Mouse (Mus musculus): ENCODE results near the gene Slc15a3.

Slc15a3 gene

GRCm38 (mm10) chr19:10867946-10868622 lies 28.6 kb downstream of the Slc15a3 start:
- in situ Hi-C loops (cut with MboI; ENCODE audit: low sequenced_read_pairs): no loop called here

DNA sequence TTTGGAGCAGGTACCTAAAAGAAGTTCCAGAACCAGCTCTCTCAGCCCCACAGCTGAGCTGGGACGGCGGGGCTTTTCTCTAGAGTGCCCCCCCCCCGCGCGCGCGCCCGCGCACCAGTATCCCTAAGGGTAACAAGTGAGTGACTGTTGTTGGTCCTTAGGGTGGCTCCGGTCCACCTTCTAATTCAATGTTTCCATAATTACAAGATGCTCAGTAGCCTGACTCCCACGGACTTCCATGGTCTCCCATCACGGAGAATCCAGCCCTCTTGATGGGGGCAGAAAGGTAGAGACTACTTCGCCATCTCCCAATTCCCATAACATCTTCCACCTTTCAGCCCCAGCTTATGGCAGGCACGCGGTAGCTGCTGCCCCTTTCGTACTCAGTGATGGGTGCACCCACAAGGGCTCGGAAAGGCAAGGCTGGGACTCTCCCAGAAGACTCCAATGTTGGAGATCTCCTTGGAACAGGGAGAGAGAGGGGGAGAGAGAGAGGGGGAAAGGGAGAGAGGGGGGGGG lies 29.2 kb downstream of the Slc15a3 start:
- in situ Hi-C loops (cut with MboI; ENCODE audit: low sequenced_read_pairs): no loop called here

DNA sequence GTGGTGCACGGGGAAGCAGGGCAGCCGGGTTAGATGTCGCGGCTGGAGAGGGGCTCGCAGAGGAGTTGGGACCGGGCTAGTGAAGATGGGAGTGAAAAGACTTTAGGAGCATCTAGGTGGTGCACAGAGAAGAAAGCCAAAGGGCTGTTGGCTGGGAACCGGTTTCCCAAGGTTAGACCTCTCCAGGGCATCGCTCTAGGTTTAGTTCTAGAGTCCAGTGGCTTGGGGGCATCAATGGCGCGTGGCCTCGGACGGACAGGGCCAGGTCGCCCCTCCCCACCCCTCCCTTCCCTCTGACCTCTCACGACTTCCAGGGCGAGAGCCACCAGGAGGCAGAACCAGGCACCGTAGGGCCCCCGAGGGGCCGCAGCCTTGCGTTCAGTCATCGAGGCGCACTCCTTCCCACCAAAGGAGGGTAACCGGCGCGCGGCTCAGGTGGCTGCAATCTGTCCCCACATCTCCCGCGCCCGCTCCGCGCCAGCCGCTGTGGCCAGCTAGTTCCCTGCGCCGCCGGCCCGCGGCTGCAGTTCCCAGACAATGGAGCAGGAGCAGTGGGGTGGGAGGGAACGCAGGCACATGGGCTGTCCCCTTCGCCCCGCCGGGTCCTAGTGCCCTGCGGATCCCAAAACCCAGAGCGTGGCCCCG lies 29.8 kb downstream of the Slc15a3 start:
- in situ Hi-C loops (cut with MboI; ENCODE audit: low sequenced_read_pairs): no loop called here

GRCm38 (mm10) chr19:10869886-10870527 lies 30.5 kb downstream of the Slc15a3 start, which contains the start of gene Tmem132a:
TSS of gene Tmem132a (minus strand) at chr19:10869940.
- in situ Hi-C loops (cut with MboI; ENCODE audit: low sequenced_read_pairs): no loop called here

GRCm38 (mm10) chr19:10870676-10871075 lies 31.1 kb downstream of the Slc15a3 start:
- in situ Hi-C loops (cut with MboI; ENCODE audit: low sequenced_read_pairs): no loop called here

DNA sequence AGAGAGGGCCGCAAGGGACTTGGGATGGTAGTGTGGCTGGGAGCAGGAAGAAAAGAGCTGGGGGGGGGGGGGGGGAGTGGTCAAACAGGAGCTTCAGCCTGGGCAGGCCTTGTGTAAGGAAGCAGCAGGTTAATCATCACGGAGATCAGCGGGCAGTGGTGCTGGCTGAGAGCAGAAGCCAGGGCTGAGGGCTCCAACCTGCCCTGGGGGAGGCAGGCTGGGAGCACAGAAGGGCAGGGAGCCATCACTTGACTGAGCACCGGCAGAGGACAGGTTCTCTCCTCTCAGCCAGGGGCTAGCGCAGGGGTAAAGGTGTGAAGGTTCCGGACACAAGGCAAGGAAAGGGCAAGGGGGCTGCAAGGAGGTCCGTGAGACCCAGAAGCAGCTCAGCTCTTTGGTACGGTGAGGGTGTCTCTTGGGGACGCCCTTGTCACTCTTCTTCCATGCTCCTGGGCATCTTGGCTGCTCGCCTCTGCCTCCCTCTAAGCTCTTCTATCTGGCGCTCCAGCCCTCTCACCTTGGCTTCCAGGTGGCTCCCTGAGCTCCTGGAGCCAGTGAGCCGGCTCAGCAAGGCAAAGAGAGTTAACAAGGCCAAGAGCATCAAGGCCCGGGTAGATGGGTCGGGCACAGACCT lies 31.9 kb downstream of the Slc15a3 start:
- in situ Hi-C loops (cut with MboI; ENCODE audit: low sequenced_read_pairs): no loop called here

DNA sequence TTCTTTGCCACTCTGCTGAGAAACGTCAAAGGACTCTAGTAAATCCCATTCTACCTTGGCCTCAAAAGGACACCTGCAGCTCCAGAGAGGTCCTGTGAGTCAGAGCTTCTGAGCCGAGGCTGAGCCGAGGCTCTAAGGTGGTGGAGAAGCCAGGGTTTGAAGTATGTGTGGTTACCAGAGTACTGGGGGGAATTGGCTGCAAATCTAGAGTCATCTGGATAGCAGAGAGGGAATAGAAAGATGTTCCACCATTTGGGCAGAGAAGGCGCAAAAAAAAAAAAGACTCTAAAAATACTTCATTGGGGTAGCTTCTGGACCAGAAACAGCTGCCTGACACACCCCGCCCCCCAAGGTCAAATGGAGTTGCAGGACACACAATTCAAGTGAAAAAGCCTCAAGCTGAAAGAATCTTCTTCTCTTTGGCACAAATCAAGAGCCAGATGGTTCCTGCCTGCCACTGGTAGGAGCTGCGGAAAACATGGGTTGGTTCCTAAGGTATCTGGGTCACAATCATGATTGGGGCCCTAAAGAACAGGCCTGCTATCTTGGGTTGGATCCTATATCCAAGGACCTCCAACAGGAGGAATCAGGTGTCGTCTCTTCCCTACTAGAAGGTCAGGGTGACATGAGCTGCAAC lies 38.8 kb downstream of the Slc15a3 start:
- in situ Hi-C loops (cut with MboI; ENCODE audit: low sequenced_read_pairs): no loop called here

GRCm38 (mm10) chr19:10880085-10880974 lies 40.8 kb downstream of the Slc15a3 start:
- in situ Hi-C loops (cut with MboI; ENCODE audit: low sequenced_read_pairs): no loop called here

GRCm38 (mm10) chr19:10880975-10881425 lies 41.5 kb downstream of the Slc15a3 start:
- in situ Hi-C loops (cut with MboI; ENCODE audit: low sequenced_read_pairs): no loop called here

GRCm38 (mm10) chr19:10881426-10882154 lies 42.1 kb downstream of the Slc15a3 start, which contains the start of gene Tmem109:
TSS of gene Tmem109 (minus strand) at chr19:10882001.
- in situ Hi-C loops (cut with MboI; ENCODE audit: low sequenced_read_pairs): no loop called here

GRCm38 (mm10) chr19:10892201-10892600 lies 52.7 kb downstream of the Slc15a3 start:
- in situ Hi-C loops (cut with MboI; ENCODE audit: low sequenced_read_pairs): no loop called here

DNA sequence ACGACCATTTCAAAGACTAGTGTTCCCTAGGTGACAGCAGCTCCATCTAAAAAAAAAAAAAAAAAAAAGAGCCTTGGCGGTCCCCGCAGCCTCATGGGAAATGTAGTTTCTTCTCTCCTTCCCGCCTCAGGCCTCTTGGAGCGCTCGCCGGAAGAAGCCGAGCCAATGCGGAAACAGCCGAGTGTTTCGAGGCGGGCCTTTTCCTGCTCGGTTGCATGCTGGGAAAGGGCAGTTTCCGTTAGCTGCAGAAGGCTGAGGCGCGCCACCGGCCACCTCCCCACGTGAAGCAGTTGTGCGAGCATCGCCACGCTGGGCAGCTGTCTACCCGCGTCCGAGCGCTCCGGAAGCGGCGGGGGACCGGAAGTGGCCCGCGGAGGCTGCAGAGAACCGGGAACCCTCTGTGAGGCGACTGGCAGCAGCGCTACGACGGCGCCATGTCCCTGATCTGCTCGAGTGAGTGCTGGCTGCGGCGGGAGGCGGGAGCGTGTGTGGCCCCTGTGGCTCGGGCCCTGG lies 55.5 kb downstream of the Slc15a3 start, which contains the start of gene Prpf19:
Gene Prpf19, plus strand, starts transcription at position 216 of the 513 bp plus-strand sequence.
- in situ Hi-C loops (cut with MboI; ENCODE audit: low sequenced_read_pairs): no loop called here

- in situ Hi-C loops (cut with MboI; ENCODE audit: low sequenced_read_pairs): no loop called here
Measured at GRCm38 (mm10) chr19:10895708-10896107, 56.2 kb downstream of the Slc15a3 start.

GRCm38 (mm10) chr19:10896849-10897248 lies 57.3 kb downstream of the Slc15a3 start:
- in situ Hi-C loops (cut with MboI; ENCODE audit: low sequenced_read_pairs): no loop called here

DNA sequence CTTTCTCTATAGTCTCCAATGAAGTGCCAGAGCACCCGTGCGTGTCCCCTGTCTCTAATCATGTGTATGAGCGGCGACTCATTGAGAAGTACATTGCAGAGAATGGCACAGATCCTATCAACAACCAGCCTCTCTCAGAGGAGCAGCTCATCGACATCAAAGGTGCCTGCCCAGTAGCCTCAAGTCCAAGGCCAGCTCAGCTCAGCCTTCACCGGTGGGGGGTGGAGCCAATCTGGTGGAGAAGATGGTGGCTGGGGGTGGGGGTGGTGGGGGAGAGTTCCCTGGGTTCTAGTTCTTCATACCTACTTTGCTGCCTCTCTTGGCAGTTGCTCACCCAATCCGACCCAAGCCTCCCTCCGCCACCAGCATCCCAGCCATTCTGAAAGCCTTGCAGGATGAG lies 58.0 kb downstream of the Slc15a3 start:
- in situ Hi-C loops (cut with MboI; ENCODE audit: low sequenced_read_pairs): no loop called here

DNA sequence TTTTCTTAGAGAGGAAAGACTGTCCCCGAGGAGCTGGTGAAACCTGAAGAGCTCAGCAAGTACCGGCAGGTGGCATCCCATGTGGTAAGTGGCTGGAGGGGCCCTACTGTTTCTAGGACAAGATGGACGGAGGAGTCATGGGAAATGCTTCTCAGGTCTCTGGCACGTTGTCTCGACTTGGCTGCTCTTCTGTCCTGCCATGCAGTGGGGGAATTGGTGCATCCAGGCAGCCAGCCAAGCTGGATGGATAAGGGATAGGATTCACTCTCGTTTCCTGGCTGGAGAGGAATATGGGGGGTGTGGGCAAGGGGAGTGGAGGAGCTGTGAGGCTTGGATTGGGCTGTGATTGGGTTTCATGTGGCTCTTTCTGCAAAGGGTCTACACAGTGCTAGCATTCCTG lies 60.8 kb downstream of the Slc15a3 start:
- in situ Hi-C loops (cut with MboI; ENCODE audit: low sequenced_read_pairs): no loop called here

DNA sequence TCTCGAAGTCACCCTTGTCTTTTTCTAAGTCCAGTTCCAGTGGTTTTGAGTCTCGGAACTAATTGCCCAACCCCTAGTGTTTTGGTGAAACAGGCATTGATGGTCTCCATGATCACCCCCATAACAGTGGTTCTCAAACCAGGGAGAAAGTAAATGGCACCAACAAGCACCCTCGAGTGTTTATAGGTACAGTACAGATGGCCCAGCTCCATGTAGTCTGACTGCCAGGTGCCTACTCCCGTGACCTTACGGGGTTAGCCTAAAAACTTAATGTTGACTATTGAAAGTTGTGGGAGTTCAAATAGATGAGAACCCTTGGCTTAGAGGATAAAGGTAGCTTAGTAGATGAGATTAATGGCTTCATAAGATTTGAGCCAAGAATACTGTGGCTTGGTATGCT lies 61.5 kb downstream of the Slc15a3 start:
- in situ Hi-C loops (cut with MboI; ENCODE audit: low sequenced_read_pairs): no loop called here

GRCm38 (mm10) chr19:10904512-10904911 lies 65.0 kb downstream of the Slc15a3 start:
- in situ Hi-C loops (cut with MboI; ENCODE audit: low sequenced_read_pairs): no loop called here
